In the genomic region with DNA sequence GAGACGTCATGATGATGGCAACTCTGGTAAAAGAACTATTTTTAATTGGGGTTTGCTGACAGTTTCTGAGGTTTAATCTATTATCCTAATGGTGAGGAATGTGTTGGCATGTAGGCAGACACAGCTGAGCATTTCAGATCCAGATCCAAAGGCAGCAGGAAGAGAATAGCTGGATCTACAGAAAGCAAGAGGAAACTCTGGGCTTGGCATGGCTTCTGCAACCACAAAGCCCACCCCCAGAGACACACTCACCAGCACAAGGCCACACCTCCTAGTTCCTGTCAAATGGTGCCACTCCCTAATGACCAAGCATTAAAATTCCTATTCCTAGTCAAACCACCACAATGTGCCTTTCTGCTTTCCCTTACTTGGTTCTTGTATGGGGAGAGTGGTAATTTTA, we compare ENCODE assay signal across 16 mouse cellular contexts. TPM values are rescaled to one million over a fixed set of nuclear protein-coding genes. Genes with fewer than 3 reads are reported as not detected.
DNase-seq lines count a peak whose midpoint lies in the region; ATAC-seq and TF ChIP-seq lines count a peak whose summit lies in the region.
"Had no signal": no experiment of that assay in that cellular context is flagged by ENCODE, and none has a peak within 500 bp of the region (broad histone marks: within the 10 kb centered on the region; RNA-seq: fewer than 3 reads in every experiment).

No protein-coding gene starts in this region.

- peak; percentile 21 for DNase-seq in heart, adult 8-10 months (ENCODE audit: low spot score)
- DNase-seq in heart, embryonic 10.5 days (ENCODE audit: low spot score) = no peak
- DNase-seq in lung, postnatal 14 days = peak; percentile 3
- DNase-seq in stomach, postnatal 0 days (ENCODE audit: low spot score) = peak; percentile 17
- no peak for DNase-seq in left cerebral cortex, postnatal 36 days (ENCODE audit: low spot score in 2 of 2)
- no peak for DNase-seq in spleen, adult 18-20 months
- DNase-seq: adrenal gland, adult 8-10 months; forebrain, postnatal 0 days; gastrocnemius, postnatal 36 days; right cerebral cortex, adult 18-20 months; thymus, adult 2 months had no signal

- no peaks in the 10 kb centered on the region for H3K4me1 ChIP-seq in heart, embryonic 10.5 days
- peaks cover 3% of the 10 kb centered on the region; the same call in 1 of the 2 replicates for H3K4me1 ChIP-seq in embryonic fibroblast, embryonic 13.5 days (ENCODE audit: control insufficient read depth, insufficient read depth, low read length)
- no peaks in the 10 kb centered on the region for H3K4me1 ChIP-seq in stomach, postnatal 0 days (replicated peaks; ENCODE audit: control insufficient read depth, insufficient read depth)
- H3K4me1 ChIP-seq in midbrain, embryonic 16.5 days (ENCODE audit: control insufficient read depth, insufficient read depth, low read length) = no peaks in the 10 kb centered on the region
- H3K4me1 ChIP-seq: midbrain, embryonic 13.5 days had no signal

- H3K9ac ChIP-seq in stomach, postnatal 0 days (ENCODE audit: low read length) = no peak overlapping the region
- no peak overlapping the region for H3K9ac ChIP-seq in midbrain, embryonic 16.5 days (ENCODE audit: low read depth, low read length)
- H3K9ac ChIP-seq: forebrain, postnatal 0 days; liver, embryonic 14.5 days; midbrain, embryonic 13.5 days had no signal

- no peaks in the 10 kb centered on the region for H3K36me3 ChIP-seq in heart, embryonic 10.5 days
- H3K36me3 ChIP-seq in stomach, postnatal 0 days (ENCODE audit: control insufficient read depth, insufficient read depth, low read length) = no peaks in the 10 kb centered on the region
- no peaks in the 10 kb centered on the region for H3K36me3 ChIP-seq in midbrain, embryonic 16.5 days (ENCODE audit: control insufficient read depth, insufficient read depth, low read length)
- H3K36me3 ChIP-seq: midbrain, embryonic 13.5 days had no signal

- no peak overlapping the region for H3K4me2 ChIP-seq in stomach, postnatal 0 days (replicated peaks; ENCODE audit: low read depth)
- no peak overlapping the region for H3K4me2 ChIP-seq in midbrain, embryonic 16.5 days (ENCODE audit: low read length)
- H3K4me2 ChIP-seq: midbrain, embryonic 13.5 days had no signal

- no peak for TF ChIP-seq POLR2A in embryonic fibroblast, embryonic 13.5 days (IDR thresholded peaks at IDR 0.05; ENCODE audit: low read depth, low read length)

- H3K9me3 ChIP-seq in heart, embryonic 10.5 days = no peaks in the 10 kb centered on the region
- H3K9me3 ChIP-seq in stomach, postnatal 0 days (ENCODE audit: control insufficient read depth, low read length) = no peaks in the 10 kb centered on the region
- no peaks in the 10 kb centered on the region for H3K9me3 ChIP-seq in midbrain, embryonic 16.5 days (replicated peaks; ENCODE audit: control insufficient read depth, low read length, poor library complexity, severe bottlenecking)
- H3K9me3 ChIP-seq: midbrain, embryonic 13.5 days had no signal

- ATAC-seq in stomach, postnatal 0 days (ENCODE audit: low FRiP score, low TSS enrichment) = no peak
- no peak for ATAC-seq in midbrain, embryonic 16.5 days
- ATAC-seq: forebrain, postnatal 0 days; intestine, embryonic 16.5 days; midbrain, embryonic 13.5 days had no signal

- no peak for TF ChIP-seq EP300 in stomach, postnatal 0 days (optimal IDR thresholded peaks at IDR 0.05)

- H3K27ac ChIP-seq in heart, embryonic 10.5 days = no peak overlapping the region
- peak overlapping the region; percentile 73 for H3K27ac ChIP-seq in embryonic fibroblast, embryonic 13.5 days (ENCODE audit: insufficient read depth, low read length)
- H3K27ac ChIP-seq in stomach, postnatal 0 days (replicated peaks) = no peak overlapping the region
- no peak overlapping the region for H3K27ac ChIP-seq in midbrain, embryonic 16.5 days (ENCODE audit: low read length)
- H3K27ac ChIP-seq: liver, embryonic 14.5 days; midbrain, embryonic 13.5 days had no signal

- H3K27me3 ChIP-seq in heart, embryonic 10.5 days (ENCODE audit: insufficient read depth, poor library complexity, severe bottlenecking) = no peaks in the 10 kb centered on the region
- no peaks in the 10 kb centered on the region for H3K27me3 ChIP-seq in stomach, postnatal 0 days (ENCODE audit: control insufficient read depth, insufficient read depth, low read length)
- H3K27me3 ChIP-seq in midbrain, embryonic 16.5 days (ENCODE audit: control insufficient read depth, insufficient read depth, low read depth, low read length) = no peaks in the 10 kb centered on the region
- H3K27me3 ChIP-seq: midbrain, embryonic 13.5 days had no signal

- intact Hi-C loops in left cerebral cortex, postnatal 36 days (cut with DNase I) = no loop called here

- no peak overlapping the region for H3K4me3 ChIP-seq in heart, embryonic 10.5 days
- no peak overlapping the region for H3K4me3 ChIP-seq in embryonic fibroblast, embryonic 13.5 days (ENCODE audit: insufficient read depth, low read length)
- no peak overlapping the region for H3K4me3 ChIP-seq in stomach, postnatal 0 days (ENCODE audit: low read depth, low read length)
- H3K4me3 ChIP-seq in midbrain, embryonic 16.5 days (ENCODE audit: low read depth, low read length) = no peak overlapping the region
- H3K4me3 ChIP-seq: midbrain, embryonic 13.5 days had no signal

- TF ChIP-seq CTCF in embryonic fibroblast, embryonic 13.5 days (IDR thresholded peaks at IDR 0.05; ENCODE audit: borderline replicate concordance, insufficient read depth, low read length) = no peak
- TF ChIP-seq CTCF in stomach, postnatal 0 days (IDR thresholded peaks at IDR 0.05; ENCODE audit: low read depth) = no peak

- 84% methylated on average over 1 of the region's 1 CpGs for WGBS in heart, embryonic 10.5 days
- 74% methylated on average over 1 of the region's 1 CpGs for WGBS in stomach, postnatal 0 days
- WGBS in midbrain, embryonic 16.5 days = 98% methylated on average over 1 of the region's 1 CpGs

RNA-seq across cellular contexts. Expression of gene Cab39l, which starts 30.0 kb away (rescaled TPM):
- 10 to 100 TPM; 21.4 to 29.6 (median 24.4) TPM for total RNA-seq in heart, adult 8-10 months (2022)
- polyA plus RNA-seq in heart, embryonic 10.5 days (2016; fragmentation: Nextera tagmentation; extraction: Ambion mirVana) = 33.1 and 37.8 TPM in 2 replicates
- 32.3 and 35.2 TPM in 2 replicates for polyA plus RNA-seq in embryonic fibroblast, embryonic 13.5 days (2011; ENCODE audit: insufficient read length, low read depth, missing spikeins)
- 28.0 and 30.7 TPM in 2 replicates for polyA plus RNA-seq in stomach, postnatal 0 days (2015; fragmentation: Nextera tagmentation; extraction: Ambion mirVana)
- polyA plus RNA-seq in midbrain, embryonic 16.5 days (2015; fragmentation: Nextera tagmentation; extraction: Ambion mirVana) = 22.2 and 22.4 TPM in 2 replicates
- 10 to 100 TPM; 19.9 to 24.2 TPM for total RNA-seq in left cerebral cortex, postnatal 36 days (2021)

RNA-seq across cellular contexts. Expression of gene Setdb2, which starts 30.1 kb away (rescaled TPM):
- 10 to 100 TPM in 1 of 4 experiments, 1 to 10 TPM in 3; 6.7 to 10.8 (median 7.6) TPM for total RNA-seq in heart, adult 8-10 months (2022)
- polyA plus RNA-seq in heart, embryonic 10.5 days (2016; fragmentation: Nextera tagmentation; extraction: Ambion mirVana) = 9.2 and 9.6 TPM in 2 replicates
- polyA plus RNA-seq in embryonic fibroblast, embryonic 13.5 days (2011; ENCODE audit: insufficient read length, low read depth, missing spikeins) = 8.0 and 8.4 TPM in 2 replicates
- 4.6 and 6.0 TPM in 2 replicates for polyA plus RNA-seq in stomach, postnatal 0 days (2015; fragmentation: Nextera tagmentation; extraction: Ambion mirVana)
- 6.0 and 7.3 TPM in 2 replicates for polyA plus RNA-seq in midbrain, embryonic 16.5 days (2015; fragmentation: Nextera tagmentation; extraction: Ambion mirVana)
- 1 to 10 TPM; 6.3 to 6.8 TPM for total RNA-seq in left cerebral cortex, postnatal 36 days (2021)

Comparison
In these comparisons a context has a peak if more than half of its experiments do, and no peak if none do; other contexts are left out.
1. DNase-seq: peak in heart, adult 8-10 months (single experiment), lung, postnatal 14 days (single experiment) and stomach, postnatal 0 days (single experiment); none in heart, embryonic 10.5 days (single experiment), left cerebral cortex, postnatal 36 days (0 of 2) and spleen, adult 18-20 months (0 of 2).